Mouse (Mus musculus) myocyte (in vitro differentiated cells): Measurements from ENCODE around the gene Prkd3. TPM values are rescaled to one million over a fixed set of nuclear protein-coding genes. Genes with fewer than 3 reads are reported as not detected.

Experiments
- H3K27me3 ChIP-seq: one replicate; pipeline ENCODE4 v1.6.1; 2011; ENCODE audit not compliant: control insufficient read depth, insufficient read depth, insufficient read length
- H3K36me3 ChIP-seq: one replicate; pipeline ENCODE4 v1.6.1; 2011; ENCODE audit not compliant: control insufficient read depth, insufficient read depth
- H3K4me2 ChIP-seq: one replicate; pipeline ENCODE4 v1.6.1; 2011; ENCODE audit warnings: low read depth, control low read depth
- H3K4me3 ChIP-seq: one replicate; pipeline ENCODE4 v1.5.1; 2011; ENCODE audit warnings: mild to moderate bottlenecking, control low read depth, moderate library complexity
- H3K79me2 ChIP-seq: one replicate; pipeline ENCODE4 v1.6.1; 2011; ENCODE audit not compliant: control insufficient read depth, insufficient read depth
- H3ac ChIP-seq: one replicate; pipeline ENCODE4 v1.6.1; 2011; ENCODE audit not compliant: control insufficient read depth, insufficient read length
- CEBPB ChIP-seq: IDR thresholded peaks from 2 replicates; pipeline ENCODE4 v1.6.1; 2011; ENCODE audit warnings: mild to moderate bottlenecking, moderate library complexity; ENCODE audit not compliant: poor library complexity, insufficient read depth, severe bottlenecking
- E2F4 ChIP-seq: IDR thresholded peaks from one replicate; pipeline ENCODE4 v1.6.1; 2011; ENCODE audit warnings: mild to moderate bottlenecking, control low read depth, moderate library complexity; ENCODE audit not compliant: insufficient read depth
- MAX ChIP-seq: IDR thresholded peaks from one replicate; pipeline ENCODE4 v1.6.1; 2011; ENCODE audit warnings: low read depth, mild to moderate bottlenecking, control low read depth
- MYOD1 ChIP-seq, 3 experiments: IDR thresholded peaks; one replicate each; pipeline ENCODE4 v1.6.1; 2011; ENCODE audit warnings: control low read depth in 2 of 3, low read depth in 2 of 3, mild to moderate bottlenecking in 2 of 3, moderate library complexity in 1 of 3; ENCODE audit not compliant: insufficient read length in 2 of 3, control insufficient read depth in 1 of 3
- MYOG ChIP-seq, 3 experiments: IDR thresholded peaks; one replicate each; pipeline ENCODE4 v1.6.1; 2011; ENCODE audit warnings: control low read depth in 2 of 3, low read depth in 2 of 3, mild to moderate bottlenecking in 2 of 3; ENCODE audit not compliant: insufficient read length in 2 of 3, control insufficient read depth in 1 of 3, insufficient read depth in 1 of 3
- POLR2A ChIP-seq: IDR thresholded peaks from one replicate; pipeline ENCODE4 v1.6.1; 2011; ENCODE audit warnings: low read depth, mild to moderate bottlenecking, control low read depth, moderate library complexity; ENCODE audit not compliant: insufficient read length
- POLR2AphosphoS2 ChIP-seq: IDR thresholded peaks from one replicate; pipeline ENCODE4 v1.6.1; 2011; ENCODE audit warnings: low read depth, control low read depth; ENCODE audit not compliant: insufficient read length
- REST ChIP-seq: IDR thresholded peaks from one replicate; pipeline ENCODE4 v1.6.1; 2011; ENCODE audit warnings: mild to moderate bottlenecking, control low read depth, moderate library complexity; ENCODE audit not compliant: insufficient read depth, insufficient read length
- SRF ChIP-seq: IDR thresholded peaks from one replicate; pipeline ENCODE4 v1.6.1; 2011; ENCODE audit warnings: low read depth; ENCODE audit not compliant: control insufficient read depth, insufficient read length
- TCF12 ChIP-seq: IDR thresholded peaks from one replicate; pipeline ENCODE4 v1.6.1; 2011; ENCODE audit warnings: mild to moderate bottlenecking, control low read depth; ENCODE audit not compliant: poor library complexity, insufficient read depth, severe bottlenecking
- TCF3 ChIP-seq: IDR thresholded peaks from one replicate; pipeline ENCODE4 v1.6.1; 2011; ENCODE audit warnings: low read depth, control low read depth; ENCODE audit not compliant: insufficient read length
- USF1 ChIP-seq: IDR thresholded peaks from one replicate; pipeline ENCODE4 v1.6.1; 2011; ENCODE audit warnings: low read depth, mild to moderate bottlenecking, control low read depth, moderate library complexity
- polyA plus RNA-seq: library from polyadenylated mRNA; unstranded; fragments of >200 nt; fragmentation: generic; extraction: Trizol; gene quantifications from one replicate; pipeline ENCODE4 v1.2.1, GENCODE M21; 2012; ENCODE audit warnings: missing spikeins

Gene Prkd3
- polyA plus RNA-seq, 1 experiment: 11.4 TPM

GRCm38 (mm10) chr17:79043705-79044104, 23.1 kb upstream of the Prkd3 start:
- Histone ChIP-seq H3K79me2 (no peaks in the 10 kb centered on the region), H3K36me3 (no peaks in the 10 kb centered on the region), H3K27me3 (no peaks in the 10 kb centered on the region), H3ac (no peak overlapping the region), H3K4me3 (no peak overlapping the region), H3K4me2 (no peak overlapping the region)
- no peak for TF ChIP-seq CEBPB
- no peak for TF ChIP-seq USF1
- TF ChIP-seq MYOG (IDR thresholded peaks at IDR 0.05; ENCODE audit: control insufficient read depth in 1 of 3, insufficient read depth in 1 of 3, insufficient read length in 2 of 3, low read depth in 2 of 3): no peak
- no peak for TF ChIP-seq SRF
- TF ChIP-seq TCF12: no peak
- no peak for TF ChIP-seq MAX
- TF ChIP-seq REST: no peak
- TF ChIP-seq POLR2AphosphoS2: no peak
- TF ChIP-seq POLR2A: no peak
- no peak for TF ChIP-seq TCF3
- no peak for TF ChIP-seq E2F4
- TF ChIP-seq MYOD1 (IDR thresholded peaks at IDR 0.05; ENCODE audit: control insufficient read depth in 1 of 3, insufficient read length in 2 of 3, low read depth in 2 of 3): no peak

GRCm38 (mm10) chr17:79039660-79040059, 19.0 kb upstream of the Prkd3 start:
- Histone ChIP-seq H3K4me3 (no peak overlapping the region), H3K27me3 (no peaks in the 10 kb centered on the region), H3K79me2 (no peaks in the 10 kb centered on the region), H3K4me2 (no peak overlapping the region), H3K36me3 (no peaks in the 10 kb centered on the region), H3ac (no peak overlapping the region)
- TF ChIP-seq TCF3: no peak
- TF ChIP-seq TCF12: no peak
- TF ChIP-seq MYOG (IDR thresholded peaks at IDR 0.05; ENCODE audit: control insufficient read depth in 1 of 3, insufficient read depth in 1 of 3, insufficient read length in 2 of 3, low read depth in 2 of 3): no peak
- no peak for TF ChIP-seq CEBPB
- no peak for TF ChIP-seq REST
- no peak for TF ChIP-seq MAX
- no peak for TF ChIP-seq MYOD1 (IDR thresholded peaks at IDR 0.05; ENCODE audit: control insufficient read depth in 1 of 3, insufficient read length in 2 of 3, low read depth in 2 of 3)

GRCm38 (mm10) chr17:79032782-79033181, 12.2 kb upstream of the Prkd3 start:
- Histone ChIP-seq H3ac (no peak overlapping the region), H3K27me3 (no peaks in the 10 kb centered on the region), H3K79me2 (no peaks in the 10 kb centered on the region), H3K36me3 (no peaks in the 10 kb centered on the region), H3K4me3 (no peak overlapping the region), H3K4me2 (no peak overlapping the region)
- TF ChIP-seq TCF12 (no peak), POLR2A (no peak), USF1 (no peak), REST (no peak), POLR2AphosphoS2 (no peak), MAX (no peak), MYOG (IDR thresholded peaks at IDR 0.05; ENCODE audit: control insufficient read depth in 1 of 3, insufficient read depth in 1 of 3, insufficient read length in 2 of 3, low read depth in 2 of 3) (no peak), TCF3 (no peak), CEBPB (no peak), SRF (no peak), MYOD1 (IDR thresholded peaks at IDR 0.05; ENCODE audit: control insufficient read depth in 1 of 3, insufficient read length in 2 of 3, low read depth in 2 of 3) (no peak), E2F4 (no peak)

GRCm38 (mm10) chr17:79031569-79031968, 11.0 kb upstream of the Prkd3 start:
- H3K4me3 ChIP-seq: no peak overlapping the region
- no peak for TF ChIP-seq POLR2A
- no peak for TF ChIP-seq TCF12
- no peak for TF ChIP-seq MYOG (IDR thresholded peaks at IDR 0.05; ENCODE audit: control insufficient read depth in 1 of 3, insufficient read depth in 1 of 3, insufficient read length in 2 of 3, low read depth in 2 of 3)
- no peak for TF ChIP-seq REST
- TF ChIP-seq MAX: no peak
- no peak for TF ChIP-seq USF1
- TF ChIP-seq POLR2AphosphoS2: no peak
- no peaks in the 10 kb centered on the region for H3K36me3 ChIP-seq
- H3ac ChIP-seq: no peak overlapping the region
- no peaks in the 10 kb centered on the region for H3K27me3 ChIP-seq
- no peak overlapping the region for H3K4me2 ChIP-seq
- no peaks in the 10 kb centered on the region for H3K79me2 ChIP-seq

- H3K4me2 ChIP-seq: no peak overlapping the region
- H3K4me3 ChIP-seq: no peak overlapping the region
- no peaks in the 10 kb centered on the region for H3K27me3 ChIP-seq
- H3K79me2 ChIP-seq: no peaks in the 10 kb centered on the region
- no peak overlapping the region for H3ac ChIP-seq
- TF ChIP-seq CEBPB: no peak
- no peak for TF ChIP-seq E2F4
- TF ChIP-seq MAX: no peak
- TF ChIP-seq MYOD1 (IDR thresholded peaks at IDR 0.05; ENCODE audit: control insufficient read depth in 1 of 3, insufficient read length in 2 of 3, low read depth in 2 of 3): no peak
- TF ChIP-seq MYOG (IDR thresholded peaks at IDR 0.05; ENCODE audit: control insufficient read depth in 1 of 3, insufficient read depth in 1 of 3, insufficient read length in 2 of 3, low read depth in 2 of 3): no peak
- no peak for TF ChIP-seq USF1
- TF ChIP-seq POLR2AphosphoS2: no peak
- no peak for TF ChIP-seq SRF
- no peak for TF ChIP-seq TCF12
- no peak for TF ChIP-seq POLR2A
- TF ChIP-seq TCF3: no peak
- TF ChIP-seq REST: no peak
- H3K36me3 ChIP-seq: no peaks in the 10 kb centered on the region
Observed at GRCm38 (mm10) chr17:79029226-79029625, 8.6 kb upstream of the Prkd3 start.
